Mouse (Mus musculus) ES-Bruce4 (cell line): ENCODE data around the gene Lect2. TPM values are rescaled to one million over a fixed set of nuclear protein-coding genes. Genes with fewer than 3 reads are reported as not detected.

Experiments used
- H3K27ac ChIP-seq: 2 replicates; pipeline ENCODE4 v1.5.1; 2012; ENCODE audit warnings: low read length, inconsistent platforms; ENCODE audit not compliant: insufficient read depth
- H3K27me3 ChIP-seq: 2 replicates; pipeline ENCODE4 v1.6.1; 2012; ENCODE audit warnings: mild to moderate bottlenecking, low read length, inconsistent platforms; ENCODE audit not compliant: control insufficient read depth, poor library complexity, insufficient read depth, severe bottlenecking
- H3K36me3 ChIP-seq: 2 replicates; pipeline ENCODE4 v1.6.1; 2012; ENCODE audit warnings: inconsistent platforms, mild to moderate bottlenecking, low read length, moderate library complexity; ENCODE audit not compliant: control insufficient read depth, poor library complexity, insufficient read depth, severe bottlenecking
- H3K4me1 ChIP-seq: one replicate; pipeline ENCODE4 v1.8.1; 2011; ENCODE audit warnings: low read length; ENCODE audit not compliant: control insufficient read depth, insufficient read depth
- H3K4me3 ChIP-seq: 2 replicates; pipeline ENCODE4 v1.5.1; 2011; ENCODE audit warnings: low read depth, mild to moderate bottlenecking, low read length
- H3K9ac ChIP-seq: 2 replicates; pipeline ENCODE4 v1.6.1; 2012; ENCODE audit warnings: low read depth, mild to moderate bottlenecking, inconsistent platforms; ENCODE audit not compliant: poor library complexity, severe bottlenecking
- H3K9me3 ChIP-seq: replicated peaks from 2 replicates; pipeline ENCODE4 v1.6.1; 2012; ENCODE audit warnings: mild to moderate bottlenecking, low read length, inconsistent platforms; ENCODE audit not compliant: control insufficient read depth, poor library complexity, insufficient read depth, severe bottlenecking
- CTCF ChIP-seq: IDR thresholded peaks from one replicate; pipeline ENCODE4 v1.8.1; 2011; ENCODE audit warnings: low read depth, low read length
- EP300 ChIP-seq: IDR thresholded peaks from 2 replicates; pipeline ENCODE4 v1.6.1; 2011; ENCODE audit warnings: low read depth, low read length; ENCODE audit not compliant: insufficient read depth
- POLR2A ChIP-seq: IDR thresholded peaks from one replicate; pipeline ENCODE4 v1.8.1; 2011; ENCODE audit warnings: low read length; ENCODE audit not compliant: insufficient read depth
- polyA plus RNA-seq: library from polyadenylated mRNA; stranded (reverse); fragments of >200 nt; gene quantifications from 2 replicates; pipeline ENCODE4 v1.2.4, GENCODE M21; 2011; ENCODE audit warnings: low read depth; ENCODE audit not compliant: missing spikeins, insufficient read depth, insufficient read length

Lect2 gene
- polyA plus RNA-seq, 1 experiment, result not detected

DNA sequence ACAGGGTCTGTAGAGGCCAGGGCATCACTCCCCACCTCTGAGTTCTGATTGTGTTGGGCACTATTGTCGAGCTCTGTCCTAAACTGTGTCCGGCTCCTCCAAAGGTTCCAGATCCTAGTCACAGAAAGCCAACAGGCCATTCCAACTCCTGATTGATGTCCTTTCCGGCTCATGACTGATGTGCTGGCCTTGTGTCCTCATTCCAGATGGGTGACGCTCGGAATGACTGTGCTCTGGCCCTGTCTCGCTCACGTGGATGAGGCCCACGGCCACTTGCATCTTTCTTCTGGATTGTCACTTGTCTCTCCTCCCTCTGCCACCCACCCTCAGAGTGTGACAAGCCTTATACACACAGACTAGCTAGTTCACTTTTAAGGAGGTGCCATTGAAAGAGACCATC lies 42.9 kb upstream of the Lect2 start:
- H3K36me3 ChIP-seq, result no peaks in the 10 kb centered on the region
- no peaks in the 10 kb centered on the region for H3K9me3 ChIP-seq
- H3K27me3 ChIP-seq, result no peaks in the 10 kb centered on the region
- no peak overlapping the region for H3K9ac ChIP-seq
- TF ChIP-seq EP300 (no peak), CTCF (no peak), POLR2A (no peak)
- H3K4me1 ChIP-seq, result no peaks in the 10 kb centered on the region
- no peak overlapping the region for H3K27ac ChIP-seq
- H3K4me3 ChIP-seq, result no peak overlapping the region

DNA sequence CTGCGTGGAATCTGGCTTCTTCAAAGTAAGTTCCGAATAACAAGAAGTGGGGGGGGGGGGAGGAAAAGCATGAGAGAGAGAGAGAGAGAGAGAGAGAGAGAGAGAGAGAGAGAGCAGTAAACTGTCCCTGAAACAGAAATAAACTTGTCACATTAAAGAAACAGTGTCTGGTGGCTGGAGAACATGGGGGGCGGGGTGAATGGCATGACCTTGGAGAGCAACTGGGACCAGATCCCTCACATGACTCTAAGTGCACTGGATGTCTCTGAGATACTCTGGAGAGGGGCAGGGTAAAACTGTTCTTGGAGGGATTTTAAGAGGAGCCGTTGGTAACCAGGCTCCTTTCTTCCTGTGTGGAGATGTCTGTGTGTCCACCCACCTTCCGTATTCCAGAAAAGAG lies 41.9 kb upstream of the Lect2 start:
- Histone ChIP-seq H3K9ac (no peak overlapping the region), H3K36me3 (no peaks in the 10 kb centered on the region), H3K4me3 (no peak overlapping the region), H3K27me3 (no peaks in the 10 kb centered on the region), H3K27ac (no peak overlapping the region), H3K9me3 (no peaks in the 10 kb centered on the region), H3K4me1 (no peaks in the 10 kb centered on the region)
- TF ChIP-seq CTCF, result no peak
- no peak for TF ChIP-seq EP300
- TF ChIP-seq POLR2A, result no peak

DNA sequence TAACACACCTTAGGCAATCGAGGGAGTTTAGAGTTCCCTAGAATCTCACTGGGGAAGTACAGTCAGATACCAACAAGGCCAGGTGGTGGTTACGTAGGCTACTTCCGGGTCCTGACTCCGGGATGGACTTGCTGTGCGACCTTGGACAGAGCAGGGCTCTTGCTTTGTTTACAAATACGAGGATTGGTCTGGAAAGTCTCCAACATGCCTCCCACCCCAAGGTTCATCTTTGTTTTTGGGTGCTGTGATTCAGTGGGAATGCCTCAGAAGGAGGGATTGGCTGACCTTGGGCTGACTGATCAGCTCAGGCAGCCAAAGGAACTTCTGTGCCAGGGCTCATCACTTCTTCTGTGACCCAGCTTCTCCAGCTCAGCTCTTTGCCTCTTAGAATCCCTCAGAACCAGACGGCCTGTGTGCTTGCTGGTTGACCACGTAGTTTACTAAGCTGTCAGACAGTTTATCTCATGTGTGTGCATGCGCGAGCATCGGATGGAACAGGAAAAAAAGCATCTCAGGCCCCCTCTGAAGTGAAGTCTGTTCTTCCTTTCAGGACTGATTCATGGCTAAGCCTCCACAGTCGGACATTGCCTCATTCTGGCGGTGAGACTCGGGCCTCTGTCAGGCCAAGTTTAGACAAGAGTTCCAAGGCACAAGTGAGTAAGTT lies 40.3 kb upstream of the Lect2 start:
- Histone ChIP-seq H3K27ac (no peak overlapping the region), H3K4me1 (no peaks in the 10 kb centered on the region)

DNA sequence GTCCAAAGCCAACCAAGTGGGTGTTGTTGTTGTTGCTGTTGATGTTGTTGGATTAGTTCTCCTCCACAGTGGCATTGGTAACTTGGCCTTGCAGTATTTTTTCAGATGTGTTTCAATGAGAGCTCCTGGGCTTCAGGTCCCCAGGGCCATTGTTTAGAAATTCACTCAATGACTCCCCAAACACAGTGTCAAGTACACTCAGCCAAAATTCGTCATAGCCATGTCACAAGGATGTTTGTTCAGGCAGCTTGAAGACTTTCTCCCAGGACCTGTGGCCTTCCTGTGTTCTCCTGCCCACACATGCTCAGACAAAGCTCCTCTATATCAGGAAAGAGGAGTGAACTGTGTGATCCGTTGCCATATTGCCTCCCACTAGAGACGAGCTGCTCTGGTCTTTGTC lies 37.7 kb upstream of the Lect2 start:
- TF ChIP-seq EP300, result no peak
- TF ChIP-seq CTCF, result no peak
- no peak for TF ChIP-seq POLR2A
- peaks cover 4% of the 10 kb centered on the region for H3K4me1 ChIP-seq
- H3K27ac ChIP-seq, result no peak overlapping the region
- no peak overlapping the region for H3K9ac ChIP-seq
- no peaks in the 10 kb centered on the region for H3K27me3 ChIP-seq
- no peak overlapping the region for H3K4me3 ChIP-seq
- H3K36me3 ChIP-seq, result no peaks in the 10 kb centered on the region
- no peaks in the 10 kb centered on the region for H3K9me3 ChIP-seq

More for the DNA sequence above, 40.3 kb upstream of the Lect2 start:
- no peaks in the 10 kb centered on the region for H3K27me3 ChIP-seq
- H3K9me3 ChIP-seq, result no peaks in the 10 kb centered on the region
- TF ChIP-seq POLR2A, result no peak
- TF ChIP-seq CTCF, result no peak
- no peak for TF ChIP-seq EP300
- no peaks in the 10 kb centered on the region for H3K36me3 ChIP-seq
- H3K9ac ChIP-seq, result no peak overlapping the region
- no peak overlapping the region for H3K4me3 ChIP-seq

DNA sequence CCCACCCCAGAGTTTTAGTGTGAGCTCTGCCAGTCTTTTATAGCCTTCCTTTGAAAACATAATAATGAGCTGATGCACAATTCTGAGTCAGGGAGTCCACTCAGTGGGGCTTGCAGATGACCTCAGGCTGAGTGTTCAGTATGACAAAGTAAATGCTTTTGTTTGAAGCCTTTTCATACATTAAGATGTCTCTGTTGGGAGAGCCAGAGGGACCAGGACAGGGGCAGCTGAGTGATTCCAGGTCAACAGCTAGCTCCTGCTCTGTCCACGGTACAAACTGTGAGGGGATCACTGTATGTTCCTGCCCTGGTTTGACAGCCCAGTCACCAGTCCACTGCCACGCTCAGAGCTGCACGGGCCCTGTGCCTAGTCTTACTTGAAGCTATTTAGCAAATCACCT lies 34.4 kb upstream of the Lect2 start:
- Histone ChIP-seq H3K36me3 (no peaks in the 10 kb centered on the region), H3K4me1 (peaks cover 6% of the 10 kb centered on the region), H3K4me3 (no peak overlapping the region), H3K9ac (no peak overlapping the region), H3K27ac (no peak overlapping the region), H3K27me3 (no peaks in the 10 kb centered on the region), H3K9me3 (no peaks in the 10 kb centered on the region)
- TF ChIP-seq CTCF (no peak), POLR2A (no peak), EP300 (no peak)

DNA sequence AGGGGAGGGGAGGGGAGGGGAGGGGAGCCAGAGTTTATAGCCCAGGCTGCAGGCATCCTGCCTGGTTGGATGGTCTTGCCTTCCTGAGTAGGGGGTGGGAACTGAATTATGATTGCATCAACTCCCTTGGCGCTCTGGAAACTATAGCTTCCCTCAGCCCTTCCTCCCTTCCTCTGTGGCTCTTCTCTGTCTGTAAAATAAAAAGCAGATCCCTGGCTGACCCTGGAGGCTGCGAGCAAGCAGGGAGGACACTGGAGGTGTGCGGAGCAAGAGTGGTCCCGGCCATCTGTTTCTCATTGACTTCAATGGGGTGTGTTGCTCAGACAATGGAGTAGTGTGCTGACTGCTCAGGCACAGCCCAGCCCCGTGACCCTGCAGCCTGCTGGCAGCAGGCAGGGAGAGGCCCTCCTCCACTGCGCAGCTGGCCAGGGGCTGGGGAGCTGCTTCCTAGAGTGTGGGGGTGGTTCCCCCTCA lies 33.7 kb upstream of the Lect2 start:
- Histone ChIP-seq H3K4me3 (peak overlapping the region; percentile 28; the same call in 1 of the 2 replicates), H3K27ac (peak overlapping the region; percentile 94), H3K9ac (0 out of 2 replicates have a peak overlapping the region, but pooled peaks have one; percentile 2), H3K9me3 (no peaks in the 10 kb centered on the region), H3K4me1 (peaks cover 6% of the 10 kb centered on the region), H3K36me3 (no peaks in the 10 kb centered on the region), H3K27me3 (no peaks in the 10 kb centered on the region)
- TF ChIP-seq POLR2A, result no peak
- peak; percentile 89 for TF ChIP-seq EP300
